Mouse (Mus musculus): ENCODE measurements around the gene Aldh16a1.

DNA sequence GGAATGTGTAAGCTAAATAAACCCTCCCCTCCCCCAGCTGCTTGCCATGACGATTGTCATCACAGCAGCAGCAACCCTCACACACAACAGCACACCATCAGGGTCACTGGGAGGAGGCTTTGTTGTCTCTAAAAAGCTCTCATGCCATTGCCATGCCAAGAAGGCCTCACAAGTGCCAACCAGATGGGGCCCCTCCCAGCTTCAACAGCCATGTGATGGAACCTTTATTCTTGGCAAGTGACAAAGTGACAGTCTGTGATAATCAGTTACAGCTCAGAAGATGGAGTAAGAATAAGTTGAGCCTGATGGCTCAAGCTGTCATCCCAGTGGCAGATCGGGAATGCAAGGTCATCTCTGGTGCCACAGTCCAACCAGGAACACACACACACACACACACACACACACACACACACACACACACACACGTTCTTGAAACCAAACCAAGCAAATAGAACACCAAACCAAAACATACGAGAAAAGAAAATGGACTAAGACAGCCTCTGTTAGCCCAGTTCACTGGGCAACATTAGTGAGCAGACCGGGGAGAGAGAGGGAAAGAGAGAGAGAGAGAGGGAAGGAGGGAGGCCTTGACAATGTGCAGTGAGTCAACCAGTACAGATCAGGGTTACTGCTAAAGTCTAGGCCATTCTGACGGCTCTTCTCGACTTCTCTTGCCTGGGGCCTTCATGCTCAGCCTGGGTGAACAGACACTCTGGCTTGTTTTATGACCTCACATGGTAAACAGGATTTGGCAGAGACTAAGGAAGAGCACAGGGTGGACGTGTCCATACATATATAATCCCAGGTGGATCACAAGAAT, 14.3 kb downstream of the Aldh16a1 start:
- no peak for TF ChIP-seq CTCF (IDR thresholded peaks at IDR 0.05; ENCODE audit: insufficient read depth, low read depth, low read length)
- TF ChIP-seq POLR2A (IDR thresholded peaks at IDR 0.05; ENCODE audit: insufficient read depth, low read depth, low read length): no peak
